8 mouse cellular contexts compared by ENCODE assay signal in the genomic region with DNA sequence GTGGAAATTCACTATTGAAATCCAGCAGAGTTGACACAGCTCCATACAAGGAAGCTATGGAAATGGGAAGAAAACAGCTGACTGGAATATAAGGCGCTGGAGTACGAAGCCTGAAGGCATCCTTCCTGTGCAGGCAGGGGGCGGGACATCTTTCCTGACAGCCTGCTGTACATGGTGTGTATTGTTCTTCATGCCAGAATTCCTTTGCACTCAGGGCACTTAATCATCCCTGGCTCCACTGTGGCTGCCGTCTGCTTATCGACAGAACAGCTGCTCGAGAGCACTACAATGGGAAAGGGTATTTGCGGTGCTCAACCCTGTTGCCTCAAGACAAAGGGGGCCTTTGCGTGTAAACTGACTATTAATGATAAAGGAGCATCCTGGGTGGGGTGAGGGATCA. TPM values are rescaled to one million over a fixed set of nuclear protein-coding genes. Genes with fewer than 3 reads are reported as not detected.
DNase-seq lines count a peak whose midpoint lies in the region; ATAC-seq and TF ChIP-seq lines count a peak whose summit lies in the region.

No protein-coding gene starts in this region.

- no peak overlapping the region for H3K27ac ChIP-seq in forebrain, embryonic 11.5 days (ENCODE audit: low read depth, low read length)
- no peak overlapping the region for H3K27ac ChIP-seq in forebrain, embryonic 10.5 days
- H3K27ac ChIP-seq in midbrain, postnatal 0 days (ENCODE audit: low read depth, low read length): no peak overlapping the region

- H3K9ac ChIP-seq in forebrain, embryonic 11.5 days (ENCODE audit: low read length): no peak overlapping the region
- no peak overlapping the region for H3K9ac ChIP-seq in midbrain, postnatal 0 days (replicated peaks; ENCODE audit: low read length, poor library complexity, severe bottlenecking)

- 0 out of 2 replicates have a peak, but pooled peaks have one; percentile 2 for TF ChIP-seq CTCF in midbrain, postnatal 0 days (IDR thresholded peaks at IDR 0.05)

- H3K4me1 ChIP-seq in forebrain, embryonic 11.5 days (replicated peaks; ENCODE audit: control insufficient read depth, insufficient read depth, low read length): no peaks in the 10 kb centered on the region
- peaks cover 5% of the 10 kb centered on the region for H3K4me1 ChIP-seq in forebrain, embryonic 10.5 days
- no peaks in the 10 kb centered on the region for H3K4me1 ChIP-seq in midbrain, postnatal 0 days (ENCODE audit: insufficient read depth, low read length)

- H3K4me3 ChIP-seq in forebrain, embryonic 11.5 days (ENCODE audit: low read depth, low read length): no peak overlapping the region
- no peak overlapping the region for H3K4me3 ChIP-seq in forebrain, embryonic 10.5 days
- no peak overlapping the region for H3K4me3 ChIP-seq in midbrain, postnatal 0 days (ENCODE audit: low read depth, low read length)

- no peak overlapping the region for H3K4me2 ChIP-seq in forebrain, embryonic 11.5 days (ENCODE audit: low read depth, low read length, severe bottlenecking)
- no peak overlapping the region for H3K4me2 ChIP-seq in midbrain, postnatal 0 days (ENCODE audit: low read depth, low read length, poor library complexity, severe bottlenecking)

- ATAC-seq in forebrain, embryonic 11.5 days (replicated peaks; ENCODE audit: low FRiP score): 0 out of 2 replicates have a peak, but pooled peaks have one; percentile 27
- ATAC-seq in midbrain, postnatal 0 days (ENCODE audit: low FRiP score): no peak

- H3K27me3 ChIP-seq in forebrain, embryonic 11.5 days (ENCODE audit: control insufficient read depth, insufficient read depth, low read length): no peaks in the 10 kb centered on the region
- no peaks in the 10 kb centered on the region for H3K27me3 ChIP-seq in forebrain, embryonic 10.5 days (ENCODE audit: poor library complexity, severe bottlenecking)
- H3K27me3 ChIP-seq in midbrain, postnatal 0 days (ENCODE audit: insufficient read depth, low read length): no peaks in the 10 kb centered on the region

- H3K36me3 ChIP-seq in forebrain, embryonic 11.5 days (ENCODE audit: control insufficient read depth, insufficient read depth, low read length): no peaks in the 10 kb centered on the region
- H3K36me3 ChIP-seq in forebrain, embryonic 10.5 days (replicated peaks): no peaks in the 10 kb centered on the region
- no peaks in the 10 kb centered on the region for H3K36me3 ChIP-seq in midbrain, postnatal 0 days (ENCODE audit: insufficient read depth, low read length)

- no peaks in the 10 kb centered on the region for H3K9me3 ChIP-seq in forebrain, embryonic 11.5 days (ENCODE audit: control insufficient read depth, low read length)
- H3K9me3 ChIP-seq in forebrain, embryonic 10.5 days: no peaks in the 10 kb centered on the region
- H3K9me3 ChIP-seq in midbrain, postnatal 0 days (ENCODE audit: low read length): no peaks in the 10 kb centered on the region

- WGBS in forebrain, embryonic 11.5 days: 49% methylated on average over 8 of the region's 8 CpGs
- WGBS in forebrain, embryonic 10.5 days: 54% methylated on average over 8 of the region's 8 CpGs
- WGBS in midbrain, postnatal 0 days: 19% methylated on average over 8 of the region's 8 CpGs

- intact Hi-C loops in heart, postnatal 10 days (cut with DNase I): no loop called here

- no peak for DNase-seq in forebrain, embryonic 11.5 days (ENCODE audit: low spot score)
- DNase-seq in forebrain, embryonic 10.5 days (ENCODE audit: extremely low spot score, low spot score): no peak
- DNase-seq in adrenal gland, adult 8-10 months: peak; percentile 25
- peak; percentile 15 to 24 for DNase-seq in heart, postnatal 10 days
- DNase-seq in kidney, postnatal 4 days: peak; percentile 55 to 67
- peak; percentile 53 for DNase-seq in midbrain, postnatal 0 days (ENCODE audit: low spot score)
- no peak for DNase-seq in urinary bladder, adult 2 months (ENCODE audit: low spot score)
- no peak for DNase-seq in urinary bladder, postnatal 10 days (ENCODE audit: low spot score)

RNA-seq across cellular contexts. Expression of a gene that starts 33.0 kb away (rescaled TPM):
- 9.0 and 9.1 TPM in 2 replicates for polyA plus RNA-seq in forebrain, embryonic 11.5 days (2014; fragmentation: Nextera tagmentation; extraction: Ambion mirVana)
- 9.9 and 10.9 TPM in 2 replicates for polyA plus RNA-seq in forebrain, embryonic 10.5 days (2016; fragmentation: Nextera tagmentation; extraction: Ambion mirVana)
- 100 to 1,000 TPM in 1 of 4 experiments, 10 to 100 TPM in 3; 57.1 to 102 (median 78.3) TPM for total RNA-seq in adrenal gland, adult 8-10 months (2022)
- 1 to 10 TPM; 3.3 to 4.3 TPM for total RNA-seq in heart, postnatal 10 days (2021)
- total RNA-seq in midbrain, postnatal 0 days (2014; rRNA removed): 46.5 and 48.1 TPM in 2 replicates
- 26.5 and 27.6 TPM in 2 replicates for polyA plus RNA-seq in midbrain, postnatal 0 days (2015; fragmentation: Nextera tagmentation; extraction: Ambion mirVana)
- polyA plus RNA-seq in urinary bladder, adult 2 months (2012; rRNA removed): 5.9 and 7.2 TPM in 2 replicates

Comparison
In these comparisons a context has a peak if more than half of its experiments do, and no peak if none do; other contexts are left out.
1. DNase-seq: peak in adrenal gland, adult 8-10 months (single experiment), heart, postnatal 10 days (2 of 2), kidney, postnatal 4 days (2 of 2) and midbrain, postnatal 0 days (single experiment); none in forebrain, embryonic 11.5 days (single experiment), forebrain, embryonic 10.5 days (single experiment), urinary bladder, adult 2 months (single experiment) and urinary bladder, postnatal 10 days (single experiment).